Mouse (Mus musculus) retina, postnatal 1 day (tissue): ENCODE measurements around the gene Gm3532.
"Not testable (repeated sequence)": the region's sequence is repeated elsewhere in the genome, so short reads cannot be mapped to it uniquely, and the experiment has no call there.

Source experiments
- DNase-seq: peaks from one replicate; pipeline ENCODE4 v3.0.0-alpha.2; 2012

Gene Gm3532

GRCm38 (mm10) chr14:5538196-5538595 is at the start of gene Gm3532:
TSS of gene Gm3532 (plus strand) at chr14:5538496.
- not testable (repeated sequence) for DNase-seq

- DNase-seq, result not testable (repeated sequence)
Observed at GRCm38 (mm10) chr14:5501374-5501773, 36.9 kb upstream of the Gm3532 start, which contains the start of gene Gm3488. TSS of gene Gm3488 (plus strand) at chr14:5501674.
